Mouse (Mus musculus): ENCODE data around the gene Plekhs1.
"Not testable (repeated sequence)": the region's sequence is repeated elsewhere in the genome, so short reads cannot be mapped to it uniquely, and the experiment has no call there.

DNA sequence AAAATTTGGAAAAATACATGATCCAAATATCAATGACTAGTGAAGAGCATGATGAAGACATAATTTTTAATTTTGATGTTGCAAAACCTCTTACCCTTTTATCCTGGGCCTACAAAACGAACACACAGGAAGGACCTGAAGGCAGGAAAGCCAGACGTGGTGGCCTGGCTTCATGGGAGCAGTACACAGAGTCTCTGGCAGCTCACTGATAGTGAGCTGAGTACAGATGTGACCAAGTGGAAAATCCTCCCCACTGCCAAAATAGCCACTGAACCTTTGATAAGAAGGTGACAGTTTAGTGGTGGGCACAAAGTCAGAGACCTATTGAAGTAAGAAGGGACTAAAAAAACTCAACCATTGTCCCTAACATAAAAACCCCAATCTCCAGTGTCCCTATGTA, 52.1 kb downstream of the Plekhs1 start:
- TF ChIP-seq UBTF (IDR thresholded peaks at IDR 0.05; ENCODE audit: borderline replicate concordance, insufficient read depth, low read depth, low read length); CHD2 (IDR thresholded peaks at IDR 0.05; ENCODE audit: low read length); MAX (IDR thresholded peaks at IDR 0.05; ENCODE audit: low read length); GATA1 (IDR thresholded peaks at IDR 0.05; ENCODE audit: low read depth, low read length); CTCF (IDR thresholded peaks at IDR 0.05 in 2 of 3, conservative IDR thresholded peaks at IDR 0.05 in 1 of 3; ENCODE audit: control insufficient read depth in 1 of 3, insufficient read depth in 1 of 3, low read depth in 2 of 3, low read length in 3 of 3, poor library complexity in 1 of 3, severe bottlenecking in 1 of 3); TCF12 (IDR thresholded peaks at IDR 0.05; ENCODE audit: low read depth, low read length); USF1 (IDR thresholded peaks at IDR 0.05; ENCODE audit: low read depth, low read length); CHD1 (IDR thresholded peaks at IDR 0.05; ENCODE audit: low read depth, low read length); MYB (IDR thresholded peaks at IDR 0.05; ENCODE audit: low read depth, low read length); HCFC1 (IDR thresholded peaks at IDR 0.05; ENCODE audit: low read depth, low read length); E2F4 (IDR thresholded peaks at IDR 0.05; ENCODE audit: borderline replicate concordance, low read depth, low read length); BHLHE40 (IDR thresholded peaks at IDR 0.05; ENCODE audit: borderline replicate concordance, low read depth, low read length); SIN3A (IDR thresholded peaks at IDR 0.05; ENCODE audit: low read length); ELF1 (IDR thresholded peaks at IDR 0.05; ENCODE audit: low read depth, low read length): not testable (repeated sequence)
